Mouse (Mus musculus) bone marrow macrophage, adult 2 months (primary cell): ENCODE results near the gene Adam15. TPM values are rescaled to one million over a fixed set of nuclear protein-coding genes. Genes with fewer than 3 reads are reported as not detected.
A peak's percentile ranks its signal among the peaks of the same experiment; 100 is the strongest.

Experiments
- H3K27ac ChIP-seq: 2 replicates; pipeline ENCODE4 v1.5.1; 2012; ENCODE audit warnings: low read depth, low read length; ENCODE audit not compliant: insufficient read depth
- H3K4me1 ChIP-seq: 2 replicates; pipeline ENCODE4 v1.6.1; 2012; ENCODE audit warnings: low read length; ENCODE audit not compliant: control insufficient read depth, insufficient read depth
- H3K4me3 ChIP-seq: 2 replicates; pipeline ENCODE4 v1.5.1; 2012; ENCODE audit warnings: mild to moderate bottlenecking, low read length, moderate library complexity; ENCODE audit not compliant: insufficient read depth
- CTCF ChIP-seq: IDR thresholded peaks from 2 replicates; pipeline ENCODE4 v1.5.1; 2012; ENCODE audit warnings: low read depth, mild to moderate bottlenecking, low read length, moderate library complexity
- POLR2A ChIP-seq: IDR thresholded peaks from 2 replicates; pipeline ENCODE4 v1.6.1; 2012; ENCODE audit warnings: mild to moderate bottlenecking, low read depth, low read length, borderline replicate concordance
- polyA plus RNA-seq: library from polyadenylated mRNA; stranded (reverse); fragments of >200 nt; gene quantifications from 2 replicates; pipeline ENCODE4 v1.2.4, GENCODE M21; 2012; ENCODE audit not compliant: missing spikeins, insufficient read depth, insufficient read length

Gene Adam15
- polyA plus RNA-seq, 1 experiment = 328 TPM

GRCm38 (mm10) chr3:89318316-89318715 lies 31.5 kb downstream of the Adam15 start:
- Histone ChIP-seq H3K4me3 (no peak overlapping the region), H3K4me1 (peaks cover 3% of the 10 kb centered on the region; the same call in 1 of the 2 replicates), H3K27ac (no peak overlapping the region)
- TF ChIP-seq POLR2A (no peak), CTCF (no peak)

- H3K4me1 ChIP-seq = peaks cover 3% of the 10 kb centered on the region; the same call in 1 of the 2 replicates
Measured at GRCm38 (mm10) chr3:89317246-89317645, 32.5 kb downstream of the Adam15 start.

GRCm38 (mm10) chr3:89316833-89317232 lies 33.0 kb downstream of the Adam15 start:
- H3K4me3 ChIP-seq = no peak overlapping the region
- TF ChIP-seq CTCF (peak; percentile 66), POLR2A (no peak)
- H3K27ac ChIP-seq = no peak overlapping the region
- H3K4me1 ChIP-seq = peaks cover 3% of the 10 kb centered on the region; the same call in 1 of the 2 replicates

More at GRCm38 (mm10) chr3:89317246-89317645, 32.5 kb downstream of the Adam15 start:
- Histone ChIP-seq H3K4me3 (no peak overlapping the region), H3K27ac (no peak overlapping the region)
- TF ChIP-seq CTCF (no peak), POLR2A (no peak)

GRCm38 (mm10) chr3:89315930-89316831 lies 33.6 kb downstream of the Adam15 start:
- Histone ChIP-seq H3K4me1 (peaks cover 6% of the 10 kb centered on the region), H3K4me3 (no peak overlapping the region), H3K27ac (no peak overlapping the region)
- no peak for TF ChIP-seq CTCF
- TF ChIP-seq POLR2A = no peak

- Histone ChIP-seq H3K4me3 (0 out of 2 replicates have a peak overlapping the region, but pooled peaks have one; percentile 5), H3K27ac (no peak overlapping the region), H3K4me1 (peaks cover 7% of the 10 kb centered on the region)
- peak; percentile 98 for TF ChIP-seq CTCF
- TF ChIP-seq POLR2A = no peak
Measured at GRCm38 (mm10) chr3:89315195-89315929, 34.4 kb downstream of the Adam15 start.

GRCm38 (mm10) chr3:89314791-89315190 lies 35.0 kb downstream of the Adam15 start:
- Histone ChIP-seq H3K27ac (no peak overlapping the region), H3K4me3 (no peak overlapping the region), H3K4me1 (peaks cover 4% of the 10 kb centered on the region)
- TF ChIP-seq CTCF (no peak), POLR2A (no peak)

- TF ChIP-seq POLR2A (no peak), CTCF (no peak)
- H3K4me1 ChIP-seq = peaks cover 4% of the 10 kb centered on the region
- no peak overlapping the region for H3K4me3 ChIP-seq
- no peak overlapping the region for H3K27ac ChIP-seq
Measured at GRCm38 (mm10) chr3:89314340-89314739, 35.5 kb downstream of the Adam15 start.

GRCm38 (mm10) chr3:89308089-89308488 lies 41.7 kb downstream of the Adam15 start:
- Histone ChIP-seq H3K27ac (no peak overlapping the region), H3K4me1 (peaks cover 4% of the 10 kb centered on the region; the same call in 1 of the 2 replicates), H3K4me3 (no peak overlapping the region)
- TF ChIP-seq POLR2A = no peak
- peak; percentile 61 for TF ChIP-seq CTCF

- no peak overlapping the region for H3K27ac ChIP-seq
- no peaks in the 10 kb centered on the region for H3K4me1 ChIP-seq
- TF ChIP-seq POLR2A (no peak), CTCF (no peak)
Measured at GRCm38 (mm10) chr3:89305551-89306325, 44.1 kb downstream of the Adam15 start.

More at GRCm38 (mm10) chr3:89305551-89306325, 44.1 kb downstream of the Adam15 start:
- no peak overlapping the region for H3K4me3 ChIP-seq
